Mouse (Mus musculus) kidney, postnatal 25 days (tissue): ENCODE data around the gene Cyp2c55.

Experiments
- DNase-seq, 2 experiments: peaks; one replicate each; pipeline ENCODE4 v3.0.0; 2021; ENCODE audit warnings: mixed read lengths in 2 of 2

Cyp2c55 gene

DNA sequence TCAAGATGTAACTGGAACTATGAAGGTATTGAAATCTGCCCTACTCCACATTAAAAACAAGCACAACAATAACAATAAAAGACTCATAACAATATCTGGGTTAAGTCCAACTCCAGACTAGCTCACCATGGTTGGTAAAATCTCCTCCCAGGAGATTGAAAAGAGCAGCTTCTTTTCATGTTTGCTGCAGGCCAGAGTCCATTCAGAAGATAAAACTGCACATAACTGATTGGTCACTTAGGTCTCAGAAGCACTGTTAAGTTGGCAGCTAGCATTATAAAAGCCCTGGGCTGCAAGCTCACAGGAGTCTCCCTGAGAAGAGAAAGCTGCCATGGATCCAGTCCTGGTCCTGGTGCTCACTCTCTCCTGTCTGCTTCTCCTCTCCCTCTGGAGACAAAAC, at the start of gene Cyp2c55:
TSS of gene Cyp2c55 (plus strand) at position 305 of the 400 bp plus-strand sequence.
- DNase-seq: no peak

DNA sequence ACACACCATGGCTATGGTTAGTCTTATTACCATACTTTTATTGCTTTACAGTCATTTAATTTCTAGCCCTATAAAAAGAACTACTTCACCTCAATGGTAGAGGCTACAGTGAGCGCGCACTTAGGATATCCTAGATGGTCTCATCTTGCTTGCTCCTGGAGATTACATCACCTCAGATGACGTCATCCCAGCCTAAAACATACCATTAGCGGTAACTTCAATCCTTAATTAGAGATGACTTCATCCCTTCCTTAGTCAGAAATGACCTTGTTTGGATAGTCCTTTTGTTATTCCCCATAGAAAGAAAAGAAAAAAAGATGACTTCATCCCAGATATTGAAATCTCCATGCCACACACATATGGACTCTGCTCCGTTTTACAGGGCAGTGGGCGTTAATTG, 36.1 kb upstream of the Cyp2c55 start:
- DNase-seq: no peak

DNA sequence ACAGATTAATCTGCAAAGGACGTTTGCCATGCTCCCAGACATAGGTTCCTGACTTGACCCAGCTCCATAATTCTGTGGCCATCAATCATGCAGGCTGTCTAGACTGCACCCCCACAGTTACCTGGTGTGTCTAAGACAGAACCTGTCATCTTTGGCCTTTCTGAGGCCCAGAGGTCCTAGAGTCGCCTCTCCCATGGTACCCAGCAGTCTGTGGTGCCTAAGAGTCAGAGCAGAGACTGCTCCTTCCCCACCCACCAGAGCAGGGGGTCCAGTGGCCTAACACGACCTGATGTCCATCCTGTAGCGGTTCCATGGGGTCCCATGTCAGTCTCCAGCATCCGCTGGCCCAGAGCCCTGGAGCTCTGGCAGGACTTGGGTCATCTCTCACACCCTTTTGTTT, 34.2 kb upstream of the Cyp2c55 start:
- DNase-seq: no peak

DNA sequence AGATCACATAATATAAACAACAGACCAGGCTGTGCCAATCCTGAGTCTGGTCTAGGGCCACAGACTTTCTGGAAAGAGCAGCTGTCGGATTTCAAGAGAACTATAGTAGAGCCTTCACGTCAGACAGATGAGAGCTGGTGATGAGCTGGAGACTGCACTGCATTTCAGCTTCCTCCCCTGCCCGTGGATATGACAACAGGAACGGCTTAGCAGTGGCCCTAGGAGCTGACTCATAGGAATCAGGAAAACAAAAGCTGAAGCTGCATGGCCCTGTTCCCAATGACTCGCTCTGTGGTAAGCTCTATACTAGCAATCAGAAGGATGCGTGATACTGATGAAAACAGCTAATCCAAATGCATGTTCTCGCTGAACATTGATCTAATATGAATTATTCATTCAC, 33.2 kb upstream of the Cyp2c55 start:
- DNase-seq: no peak

DNA sequence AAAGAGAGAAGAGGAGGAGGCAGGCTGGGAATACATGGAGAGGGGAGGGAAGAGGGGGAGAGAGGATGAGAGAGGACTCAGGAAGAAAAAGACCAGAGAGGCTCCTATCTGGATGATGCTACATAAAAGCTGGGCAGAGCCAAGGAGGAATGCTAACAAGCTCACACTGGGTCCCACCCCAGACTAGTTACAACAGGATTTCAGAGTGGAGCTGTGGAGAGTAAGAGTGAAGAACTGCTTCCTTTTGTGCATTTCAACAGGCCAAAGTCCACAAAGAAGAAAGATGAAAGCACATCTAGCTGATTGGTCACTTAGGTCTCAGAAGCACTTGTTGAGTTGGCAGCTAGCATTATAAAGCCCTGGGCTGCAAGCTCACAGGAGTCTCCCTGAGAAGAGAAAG, 30.6 kb upstream of the Cyp2c55 start:
- DNase-seq: no peak

DNA sequence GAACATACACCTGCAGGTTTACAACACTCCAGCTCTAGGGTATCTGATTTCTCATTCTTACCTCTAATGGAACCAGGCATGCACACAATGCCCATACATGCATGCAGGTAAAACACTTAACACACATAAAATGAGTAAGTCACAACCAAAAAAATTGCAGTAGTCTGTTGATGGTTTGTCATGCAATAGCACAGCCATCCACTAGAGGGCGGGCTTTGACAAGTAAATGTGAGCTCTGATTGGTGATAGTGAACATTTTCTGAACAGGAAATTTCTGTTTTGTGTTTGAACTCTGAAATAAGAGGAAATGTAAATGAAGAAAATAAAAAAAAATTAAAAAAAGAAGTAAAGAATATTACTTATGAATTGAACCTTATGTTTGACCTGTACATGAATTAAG, 24.9 kb upstream of the Cyp2c55 start:
- peak; percentile 46 to 77 for DNase-seq

DNA sequence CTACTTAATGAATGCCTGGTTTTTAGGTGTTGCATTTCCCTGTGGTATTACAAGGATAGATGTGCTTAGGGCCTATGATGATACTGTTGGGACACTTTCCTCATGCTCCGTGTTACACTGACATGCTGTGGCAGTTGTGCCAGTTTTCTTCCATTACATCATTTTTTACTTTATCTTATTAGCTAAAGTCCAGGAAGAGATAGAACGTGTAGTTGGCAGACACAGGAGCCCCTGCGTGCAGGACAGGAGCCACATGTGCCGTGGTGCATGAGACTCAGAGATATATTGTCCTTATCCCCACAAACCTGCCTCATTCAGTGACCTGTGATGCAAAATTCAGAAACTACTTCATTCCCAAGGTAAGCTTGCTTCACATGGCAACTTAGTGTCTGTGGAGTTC, 8.6 kb upstream of the Cyp2c55 start:
- no peak for DNase-seq

DNA sequence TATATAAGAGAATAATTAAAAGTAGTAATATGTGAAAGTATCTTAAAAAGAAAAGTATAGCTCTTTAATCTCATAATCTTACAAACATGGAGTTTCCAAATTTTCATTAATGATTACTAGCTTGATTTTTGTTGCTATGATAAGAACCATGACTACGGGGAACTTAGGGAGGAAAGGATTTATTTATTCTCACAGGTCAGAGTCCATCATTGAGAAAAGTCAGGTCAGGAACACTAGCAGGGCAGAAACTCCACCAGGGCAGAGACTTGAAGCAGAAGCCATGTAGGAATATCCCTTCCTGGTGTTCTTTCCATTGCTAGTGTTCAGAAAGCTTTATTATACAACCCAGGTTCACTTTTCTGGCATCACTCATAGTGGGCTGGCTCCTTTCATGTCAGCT, 8.1 kb upstream of the Cyp2c55 start:
- DNase-seq: no peak

DNA sequence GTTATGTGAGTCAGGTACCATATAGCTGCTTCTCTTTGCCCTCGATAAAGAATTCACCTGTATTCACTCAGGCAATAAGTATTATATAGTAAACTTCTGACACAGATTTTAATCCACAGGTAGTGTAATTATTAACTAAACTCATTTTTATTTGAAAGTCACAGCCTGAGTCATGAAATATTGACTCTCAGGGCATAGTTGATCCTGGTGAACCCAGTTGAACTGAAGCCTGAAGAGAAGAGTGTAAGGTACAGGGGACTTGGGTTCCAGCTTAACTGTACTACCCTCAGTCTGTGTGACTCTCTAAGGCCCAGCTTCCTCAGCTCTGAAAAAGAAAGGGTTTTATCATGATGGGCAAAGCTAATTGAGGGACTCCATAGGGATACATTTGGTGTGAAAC, 1.7 kb upstream of the Cyp2c55 start:
- DNase-seq: no peak

DNA sequence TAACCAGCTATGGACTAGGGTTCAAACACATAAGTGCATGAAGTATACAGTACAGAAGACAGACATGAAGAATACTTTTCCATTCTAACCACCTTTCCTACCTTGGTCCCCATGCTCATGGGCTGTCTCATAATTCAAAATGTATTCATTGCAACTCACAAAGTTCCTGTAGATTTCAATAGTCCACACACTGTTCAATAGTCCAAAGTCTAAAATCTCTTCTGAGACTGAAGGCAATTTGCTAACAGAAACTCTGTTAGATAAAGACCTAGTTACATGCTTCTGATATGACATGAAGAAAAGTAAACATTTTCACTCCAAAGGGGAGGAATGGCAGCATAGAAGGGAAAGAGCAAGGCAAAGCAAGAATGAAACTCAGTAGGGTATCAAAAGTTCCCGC, 51.1 kb downstream of the Cyp2c55 start:
- DNase-seq: no peak

DNA sequence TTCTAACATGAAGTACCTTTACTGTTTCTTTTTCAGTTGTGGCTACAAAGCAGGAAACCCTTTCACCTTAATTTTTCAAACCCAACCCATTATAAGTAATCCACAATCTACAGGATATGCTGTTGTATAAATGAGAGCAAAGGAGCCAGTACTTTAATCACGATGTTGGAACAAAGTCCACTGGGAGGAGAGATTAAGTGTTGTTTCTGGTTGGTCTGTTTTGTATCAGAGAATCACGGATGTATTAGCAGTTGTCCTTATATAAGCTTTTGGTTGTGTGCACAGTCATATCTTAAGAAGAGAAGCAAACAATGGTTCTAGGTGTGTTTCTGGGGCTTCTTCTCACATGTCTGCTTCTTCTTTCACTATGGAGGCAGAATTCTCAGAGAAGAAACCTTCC, 53.9 kb downstream of the Cyp2c55 start, which contains the start of gene Cyp2c65:
TSS of gene Cyp2c65 (plus strand) at position 297 of the 400 bp plus-strand sequence.
- DNase-seq: no peak
